Mouse (Mus musculus) layer of hippocampus, postnatal 36 days (tissue): Measurements from ENCODE around the gene F9. TPM values are rescaled to one million over a fixed set of nuclear protein-coding genes. Genes with fewer than 3 reads are reported as not detected.
"Not testable (repeated sequence)": the region's sequence is repeated elsewhere in the genome, so short reads cannot be mapped to it uniquely, and the experiment has no call there.

ENCODE experiments used
- DNase-seq, 2 experiments: peaks; one replicate each; pipeline ENCODE4 v3.0.0; 2022
- total RNA-seq, 2 experiments: library from RNA; stranded (reverse); gene quantifications; 2 replicates each; pipeline ENCODE4 v1.2.3; 2021

The F9 gene
- under 1 TPM; 0.30 to 0.32 TPM for total RNA-seq

- DNase-seq = no peak
Observed at GRCm38 (mm10) chrX:59999221-60000083, at the start of gene F9. F9 (plus strand) TSS chrX:59999464.

- DNase-seq = not testable (repeated sequence)
Observed at GRCm38 (mm10) chrX:59969767-59970166, 29.5 kb upstream of the F9 start.

- DNase-seq = no peak
Observed at GRCm38 (mm10) chrX:60000084-60000443, 800 bp downstream of the F9 start.

DNA sequence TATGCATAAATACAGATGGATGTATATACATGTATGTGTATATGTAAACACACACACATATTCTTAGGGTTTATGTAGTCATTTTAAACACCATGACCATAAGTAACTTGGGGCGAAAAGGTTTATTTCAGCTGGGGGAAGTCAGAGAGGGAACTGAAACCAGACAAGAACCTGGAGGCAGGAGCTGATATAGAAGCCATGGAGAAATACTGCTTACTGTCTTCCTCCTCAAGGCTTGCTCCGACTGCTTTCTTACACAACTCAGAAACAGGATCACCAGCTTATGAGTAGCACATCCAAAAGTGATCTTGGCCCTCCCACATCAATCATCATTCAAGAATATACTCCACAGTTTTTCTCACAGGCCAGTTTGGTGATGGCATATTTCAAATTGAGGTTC lies 2.2 kb downstream of the F9 start:
- no peak for DNase-seq

- no peak for DNase-seq
Observed at GRCm38 (mm10) chrX:60013084-60013676, 13.9 kb downstream of the F9 start.

DNA sequence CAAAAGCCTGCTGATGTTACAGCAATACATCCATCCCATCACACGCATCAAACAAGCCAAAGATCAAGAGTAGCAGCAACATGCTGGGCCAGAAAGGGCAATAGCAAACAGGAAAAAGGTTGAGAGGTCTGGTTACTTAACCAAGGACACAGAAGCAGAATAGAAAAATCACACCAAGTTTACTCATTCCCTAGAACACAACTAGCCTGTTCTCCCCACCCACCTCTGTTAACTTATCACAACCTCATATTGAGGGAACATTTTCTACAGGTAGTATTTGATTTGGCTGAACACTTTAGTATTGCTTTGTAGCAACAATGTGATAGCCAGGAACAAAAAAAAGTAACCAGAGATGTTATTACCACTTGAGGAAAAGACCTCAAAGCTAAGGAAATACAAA lies 15.3 kb downstream of the F9 start:
- DNase-seq = no peak

GRCm38 (mm10) chrX:60021007-60021406 lies 21.7 kb downstream of the F9 start:
- DNase-seq = no peak

DNA sequence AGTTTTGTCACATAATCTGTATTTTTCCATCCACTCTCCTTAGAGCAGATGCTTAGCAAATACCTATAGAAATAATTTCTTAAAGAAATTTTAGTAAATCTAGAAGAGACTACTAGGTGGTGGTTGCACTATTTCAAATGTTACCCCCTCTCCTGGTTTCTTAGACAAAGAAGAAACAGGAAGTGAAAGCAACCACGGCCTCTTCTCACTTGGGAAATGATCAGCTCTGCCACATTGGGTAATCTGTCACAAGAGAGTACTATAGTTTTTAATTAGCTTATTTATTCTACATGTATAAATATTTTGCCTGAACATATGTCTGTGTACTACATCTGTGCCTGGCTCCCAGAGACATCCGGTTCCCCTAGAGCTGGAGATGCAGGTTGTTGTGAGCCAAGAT lies 22.3 kb downstream of the F9 start:
- DNase-seq = no peak

DNA sequence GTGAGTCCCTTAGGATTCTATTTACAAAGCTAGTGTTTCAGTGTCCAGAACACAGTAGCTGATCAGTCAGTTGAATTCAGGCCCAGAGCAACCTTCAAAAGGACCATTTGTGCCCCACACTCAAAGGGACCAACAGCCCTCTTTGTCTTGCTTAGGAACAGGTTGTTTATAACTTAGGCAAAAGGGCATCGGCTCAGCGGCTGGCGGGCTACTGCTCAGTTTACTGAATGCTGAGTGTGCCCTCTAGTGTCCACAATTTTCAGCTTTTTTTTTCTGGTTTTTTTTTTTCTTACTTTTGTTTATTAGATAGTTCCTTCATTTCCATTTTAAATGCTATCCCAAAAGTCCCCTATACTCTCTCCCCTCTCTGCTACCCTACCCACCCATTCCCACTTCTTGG lies 27.4 kb downstream of the F9 start:
- DNase-seq = peak; percentile 6 to 31

DNA sequence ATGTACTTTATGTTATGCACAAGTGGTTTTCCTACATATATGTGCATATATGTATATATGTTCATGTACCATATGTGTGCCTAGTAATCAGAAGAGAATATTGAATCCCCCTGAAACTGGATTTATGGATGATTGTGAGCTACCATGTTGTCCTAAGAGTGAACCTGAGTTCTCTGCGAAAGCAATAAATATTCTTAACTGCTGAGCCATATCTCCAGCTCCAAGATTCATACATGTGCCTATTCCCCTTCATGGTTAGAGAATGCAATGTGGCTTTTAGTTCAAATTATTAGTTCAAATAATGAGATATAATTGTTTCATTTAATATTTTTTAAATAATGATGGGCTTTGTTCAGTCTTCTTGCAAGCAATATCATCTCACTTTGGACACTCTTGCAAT lies 55.5 kb downstream of the F9 start:
- no peak for DNase-seq

DNA sequence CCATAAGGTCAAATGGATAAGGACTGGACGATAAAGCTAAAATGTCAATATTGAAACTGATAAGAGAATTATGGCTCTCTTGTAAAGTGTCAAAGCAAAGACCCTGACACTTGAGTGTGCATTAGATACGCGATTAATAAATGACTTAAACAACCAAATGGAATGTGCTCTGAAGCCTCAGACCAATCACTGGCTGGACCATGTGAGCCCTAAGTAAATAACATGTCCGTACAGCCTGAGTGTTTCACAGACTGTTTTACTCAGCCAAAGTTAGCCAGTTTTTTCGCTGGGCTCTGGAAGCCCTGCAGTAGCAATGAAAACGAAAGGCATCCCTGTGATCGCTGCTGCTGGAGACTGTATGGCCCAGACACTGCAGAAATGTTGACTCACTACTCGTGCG lies 55.9 kb downstream of the F9 start:
- no peak for DNase-seq

GRCm38 (mm10) chrX:60075359-60075758 lies 76.1 kb downstream of the F9 start:
- DNase-seq = no peak

Other genes with a start within 250 kb of the F9 start
- 1 to 10 TPM; 2.8 to 4.3 TPM for gene Mcf2, start 179.6 kb downstream of the F9 start, total RNA-seq